Comparison of ENCODE assay signal across 9 mouse cellular contexts in genomic region chr15:65637520-65638184, GRCm38 (mm10).
DNase-seq lines count a peak whose midpoint lies in the region; ATAC-seq and TF ChIP-seq lines count a peak whose summit lies in the region.
"Had no signal": no experiment of that assay in that cellular context is flagged by ENCODE, and none has a peak within 500 bp of the region (broad histone marks: within the 10 kb centered on the region; RNA-seq: fewer than 3 reads in every experiment).

No protein-coding gene starts in this region.

- H3K4me3 ChIP-seq in heart, adult 2 months: no peak overlapping the region
- H3K4me3 ChIP-seq in heart, embryonic 12.5 days: no peak overlapping the region
- H3K4me3 ChIP-seq in hindbrain, embryonic 11.5 days (ENCODE audit: low read depth, low read length): no peak overlapping the region
- H3K4me3 ChIP-seq in midbrain, embryonic 11.5 days (ENCODE audit: low read depth, low read length): no peak overlapping the region
- no peak overlapping the region for H3K4me3 ChIP-seq in stomach, postnatal 0 days (ENCODE audit: low read depth, low read length)
- H3K4me3 ChIP-seq: lung, embryonic 15.5 days had no signal

- H3K79me2 ChIP-seq in heart, adult 2 months (replicated peaks; ENCODE audit: control insufficient read depth, insufficient read depth, low read length): no peaks in the 10 kb centered on the region

- no peak for TF ChIP-seq POLR2A in heart, adult 2 months (IDR thresholded peaks at IDR 0.05; ENCODE audit: insufficient read depth, low read depth, low read length)

- ATAC-seq in heart, embryonic 12.5 days (ENCODE audit: insufficient number of reproducible peaks, low FRiP score): no peak
- peak; percentile 71 for ATAC-seq in hindbrain, embryonic 11.5 days (ENCODE audit: low FRiP score)
- ATAC-seq in midbrain, embryonic 11.5 days (ENCODE audit: low FRiP score): peak; percentile 81
- ATAC-seq in stomach, postnatal 0 days (ENCODE audit: low FRiP score, low TSS enrichment): no peak

- 33% methylated on average over 6 of the region's 6 CpGs for WGBS in heart, adult 2 months
- 33% methylated on average over 6 of the region's 6 CpGs for WGBS in heart, embryonic 12.5 days
- 42% methylated on average over 6 of the region's 6 CpGs for WGBS in hindbrain, embryonic 11.5 days
- 46% methylated on average over 6 of the region's 6 CpGs for WGBS in midbrain, embryonic 11.5 days
- WGBS in stomach, postnatal 0 days: 36% methylated on average over 6 of the region's 6 CpGs

- peak; percentile 2 to 20 for DNase-seq in heart, adult 2 months
- DNase-seq in adrenal gland, adult 18-20 months (ENCODE audit: low spot score in 2 of 2): peak; percentile 3 to 20
- DNase-seq in embryo, embryonic 11.5 days (ENCODE audit: low read depth, low spot score): peak; percentile 27
- peak; percentile 62 for DNase-seq in hindbrain, embryonic 11.5 days (ENCODE audit: low spot score)
- peak; percentile 72 for DNase-seq in layer of hippocampus, adult 9-11 months
- peak; percentile 90 for DNase-seq in midbrain, embryonic 11.5 days (ENCODE audit: low spot score, missing footprints)
- DNase-seq in stomach, postnatal 0 days (ENCODE audit: low spot score): peak; percentile 47

- TF ChIP-seq EP300 in heart, adult 2 months (IDR thresholded peaks at IDR 0.05; ENCODE audit: insufficient read depth, low read depth, low read length): no peak
- no peak for TF ChIP-seq EP300 in stomach, postnatal 0 days (optimal IDR thresholded peaks at IDR 0.05)

- intact Hi-C loops in heart, adult 2 months (cut with DNase I): loop anchor here (5.0 to 10.0 kb wide), 2 partner anchors 873 to 950 kb away; no protein-coding TSS in a partner anchor

- H3K9me3 ChIP-seq in heart, embryonic 12.5 days (replicated peaks): no peaks in the 10 kb centered on the region
- H3K9me3 ChIP-seq in hindbrain, embryonic 11.5 days (ENCODE audit: control insufficient read depth, low read length): no peaks in the 10 kb centered on the region
- H3K9me3 ChIP-seq in midbrain, embryonic 11.5 days (ENCODE audit: control insufficient read depth, low read length): no peaks in the 10 kb centered on the region
- no peaks in the 10 kb centered on the region for H3K9me3 ChIP-seq in stomach, postnatal 0 days (ENCODE audit: control insufficient read depth, low read length)
- H3K9me3 ChIP-seq: lung, embryonic 15.5 days had no signal

- no peak overlapping the region for H3K27ac ChIP-seq in heart, adult 2 months
- H3K27ac ChIP-seq in heart, embryonic 12.5 days (ENCODE audit: poor library complexity, severe bottlenecking): no peak overlapping the region
- H3K27ac ChIP-seq in hindbrain, embryonic 11.5 days (ENCODE audit: low read depth, low read length): no peak overlapping the region
- H3K27ac ChIP-seq in midbrain, embryonic 11.5 days (ENCODE audit: low read depth, low read length): no peak overlapping the region
- no peak overlapping the region for H3K27ac ChIP-seq in stomach, postnatal 0 days (replicated peaks)
- H3K27ac ChIP-seq: lung, embryonic 15.5 days had no signal

- H3K27me3 ChIP-seq in heart, adult 2 months (ENCODE audit: control insufficient read depth, insufficient read depth, low read length): no peaks in the 10 kb centered on the region
- no peaks in the 10 kb centered on the region for H3K27me3 ChIP-seq in heart, embryonic 12.5 days (replicated peaks)
- H3K27me3 ChIP-seq in hindbrain, embryonic 11.5 days (ENCODE audit: control insufficient read depth, insufficient read depth, low read length): no peaks in the 10 kb centered on the region
- H3K27me3 ChIP-seq in midbrain, embryonic 11.5 days (ENCODE audit: control insufficient read depth, insufficient read depth, low read length): no peaks in the 10 kb centered on the region
- H3K27me3 ChIP-seq in stomach, postnatal 0 days (ENCODE audit: control insufficient read depth, insufficient read depth, low read length): no peaks in the 10 kb centered on the region
- H3K27me3 ChIP-seq: lung, embryonic 15.5 days had no signal

- peak; percentile 69 for TF ChIP-seq CTCF in heart, adult 2 months (IDR thresholded peaks at IDR 0.05)
- peak; percentile 78 for TF ChIP-seq CTCF in stomach, postnatal 0 days (IDR thresholded peaks at IDR 0.05; ENCODE audit: low read depth)

- H3K4me2 ChIP-seq in heart, embryonic 12.5 days: no peak overlapping the region
- no peak overlapping the region for H3K4me2 ChIP-seq in hindbrain, embryonic 11.5 days (replicated peaks; ENCODE audit: low read depth, low read length)
- H3K4me2 ChIP-seq in midbrain, embryonic 11.5 days: no peak overlapping the region
- H3K4me2 ChIP-seq in stomach, postnatal 0 days (replicated peaks; ENCODE audit: low read depth): no peak overlapping the region
- H3K4me2 ChIP-seq: lung, embryonic 15.5 days had no signal

- no peak overlapping the region for H3K9ac ChIP-seq in heart, adult 2 months (ENCODE audit: low read depth, low read length)
- no peak overlapping the region for H3K9ac ChIP-seq in heart, embryonic 12.5 days
- H3K9ac ChIP-seq in hindbrain, embryonic 11.5 days (ENCODE audit: low read depth, low read length): no peak overlapping the region
- no peak overlapping the region for H3K9ac ChIP-seq in midbrain, embryonic 11.5 days (ENCODE audit: low read length)
- H3K9ac ChIP-seq in stomach, postnatal 0 days (ENCODE audit: low read length): no peak overlapping the region
- H3K9ac ChIP-seq: lung, embryonic 15.5 days had no signal

- H3K36me3 ChIP-seq in heart, adult 2 months (ENCODE audit: control insufficient read depth, insufficient read depth, low read length): no peaks in the 10 kb centered on the region
- H3K36me3 ChIP-seq in heart, embryonic 12.5 days: no peaks in the 10 kb centered on the region
- no peaks in the 10 kb centered on the region for H3K36me3 ChIP-seq in hindbrain, embryonic 11.5 days (ENCODE audit: control insufficient read depth, insufficient read depth, low read length)
- H3K36me3 ChIP-seq in midbrain, embryonic 11.5 days (ENCODE audit: control insufficient read depth, insufficient read depth, low read length): no peaks in the 10 kb centered on the region
- H3K36me3 ChIP-seq in stomach, postnatal 0 days (ENCODE audit: control insufficient read depth, insufficient read depth, low read length): no peaks in the 10 kb centered on the region
- H3K36me3 ChIP-seq: lung, embryonic 15.5 days had no signal

- no peaks in the 10 kb centered on the region for H3K4me1 ChIP-seq in heart, adult 2 months (ENCODE audit: control insufficient read depth, insufficient read depth, low read length)
- no peaks in the 10 kb centered on the region for H3K4me1 ChIP-seq in heart, embryonic 12.5 days (replicated peaks)
- H3K4me1 ChIP-seq in hindbrain, embryonic 11.5 days (replicated peaks; ENCODE audit: control insufficient read depth, insufficient read depth, low read length): no peaks in the 10 kb centered on the region
- no peaks in the 10 kb centered on the region for H3K4me1 ChIP-seq in midbrain, embryonic 11.5 days (ENCODE audit: control insufficient read depth, insufficient read depth, low read length)
- H3K4me1 ChIP-seq in stomach, postnatal 0 days (replicated peaks; ENCODE audit: control insufficient read depth, insufficient read depth): no peaks in the 10 kb centered on the region
- H3K4me1 ChIP-seq: lung, embryonic 15.5 days had no signal

Comparison
In these comparisons a context has a peak if more than half of its experiments do, and no peak if none do; other contexts are left out.
1. DNase-seq: peak in every context shown above with its lines; median percentile 90 in midbrain, embryonic 11.5 days; 72 in layer of hippocampus, adult 9-11 months; 62 in hindbrain, embryonic 11.5 days; 47 in stomach, postnatal 0 days; 27 in embryo, embryonic 11.5 days; 12 in adrenal gland, adult 18-20 months; 11 in heart, adult 2 months.
2. ATAC-seq: peak in hindbrain, embryonic 11.5 days (single experiment) and midbrain, embryonic 11.5 days (single experiment); none in heart, embryonic 12.5 days (single experiment) and stomach, postnatal 0 days (single experiment).